Mouse (Mus musculus) heart, adult 9 months (tissue): ENCODE measurements around the gene Klhl29.

Experiments
- DNase-seq, 2 experiments: peaks; one replicate each; pipeline ENCODE4 v3.0.0; 2022; ENCODE audit warnings: low spot score in 2 of 2

Gene Klhl29

GRCm38 (mm10) chr12:5129190-5129589 is 246.3 kb downstream of the Klhl29 start:
- DNase-seq = peak; percentile 20 to 35

DNA sequence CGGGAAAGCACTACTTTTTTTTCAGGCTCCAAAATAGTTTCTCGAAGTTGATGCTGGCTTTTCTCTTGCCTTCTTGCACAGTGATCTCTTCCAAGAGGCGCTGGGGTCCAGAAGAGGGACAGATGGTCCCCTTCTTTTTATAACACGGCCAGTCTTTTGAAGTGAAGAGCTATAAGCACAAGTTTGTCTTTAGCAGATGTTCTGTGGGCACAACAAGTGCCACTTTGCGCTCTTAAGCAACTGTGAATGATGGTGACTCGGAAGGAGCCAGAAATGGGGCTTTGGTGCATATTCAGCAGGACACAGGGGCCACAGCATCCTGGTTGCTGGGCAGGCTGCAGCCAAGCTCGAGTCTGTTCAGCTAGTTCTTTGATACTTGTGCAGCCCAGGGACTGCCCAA is 249.6 kb downstream of the Klhl29 start:
- DNase-seq = no peak

GRCm38 (mm10) chr12:5122972-5123371 is 252.5 kb downstream of the Klhl29 start:
- no peak for DNase-seq

- no peak for DNase-seq
Observed at GRCm38 (mm10) chr12:5120249-5120648, 255.2 kb downstream of the Klhl29 start.

GRCm38 (mm10) chr12:5119726-5120125 is 255.8 kb downstream of the Klhl29 start:
- DNase-seq = peak; percentile 87

GRCm38 (mm10) chr12:5119286-5119685 is 256.2 kb downstream of the Klhl29 start:
- no peak for DNase-seq

DNA sequence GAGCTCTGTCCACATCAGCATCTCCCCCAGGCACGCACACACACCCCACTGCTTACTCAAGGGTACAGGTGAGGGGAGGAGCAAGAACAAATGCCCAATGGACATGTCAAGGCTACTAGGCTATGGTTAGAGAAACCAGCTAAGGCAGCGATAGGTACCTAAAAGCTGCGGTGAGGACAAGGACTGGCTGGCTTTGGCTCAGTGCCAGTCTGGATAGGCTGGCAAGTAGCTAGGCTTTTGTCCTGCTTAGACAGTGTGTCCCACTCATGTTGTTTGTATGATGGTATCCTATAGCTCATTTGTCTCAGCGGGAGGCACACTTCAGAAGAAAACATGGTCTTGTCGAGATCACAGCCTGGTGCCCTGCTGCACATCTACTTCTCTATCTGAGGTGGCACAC is 258.9 kb downstream of the Klhl29 start:
- no peak for DNase-seq

- DNase-seq = no peak
Observed at GRCm38 (mm10) chr12:5114631-5115030, 260.9 kb downstream of the Klhl29 start.

GRCm38 (mm10) chr12:5111343-5111742 is 264.1 kb downstream of the Klhl29 start:
- DNase-seq = no peak

DNA sequence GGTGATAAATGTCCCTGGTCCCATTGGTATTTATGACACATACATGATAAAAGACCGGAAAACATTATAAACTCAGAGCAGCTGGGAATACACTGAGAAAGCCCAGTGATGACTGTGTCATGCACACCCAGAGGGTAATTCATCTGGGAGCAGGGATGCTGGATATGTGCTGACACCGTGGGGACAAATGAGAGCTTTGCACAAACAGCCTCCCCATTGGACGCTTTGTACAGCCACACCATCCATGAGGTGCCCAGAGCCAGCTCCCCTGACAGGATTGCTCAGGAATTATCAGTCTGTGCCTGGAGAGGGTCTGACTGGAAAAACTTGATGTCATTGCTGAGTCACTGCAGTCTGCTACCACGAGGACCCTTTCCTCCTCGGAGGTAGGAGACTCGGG is 266.9 kb downstream of the Klhl29 start:
- DNase-seq = no peak

GRCm38 (mm10) chr12:5107795-5108194 is 267.7 kb downstream of the Klhl29 start:
- no peak for DNase-seq

- DNase-seq = no peak
Observed at GRCm38 (mm10) chr12:5104422-5105052, 270.9 kb downstream of the Klhl29 start.

GRCm38 (mm10) chr12:5101411-5102024 is 274.0 kb downstream of the Klhl29 start:
- DNase-seq = no peak

DNA sequence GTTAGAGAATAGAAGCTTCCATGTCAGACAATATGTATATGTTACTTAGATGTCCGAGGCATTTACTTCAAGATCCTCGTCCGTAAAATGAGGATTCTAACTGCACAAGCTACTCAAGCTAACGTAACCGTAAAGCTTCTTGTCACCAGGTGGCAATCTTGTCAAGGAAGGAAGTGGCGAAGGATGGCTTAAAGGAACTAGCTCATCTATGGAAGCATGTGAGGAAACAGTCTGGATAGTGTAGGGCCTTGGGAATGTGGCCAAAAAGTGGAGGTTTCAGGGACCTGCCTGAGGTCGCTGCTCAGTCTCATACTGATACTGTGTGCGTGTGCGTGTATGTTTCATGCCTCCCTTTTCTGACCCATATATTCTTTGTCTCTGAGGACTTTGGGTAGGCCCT is 275.9 kb downstream of the Klhl29 start:
- no peak for DNase-seq

- no peak for DNase-seq
Observed at GRCm38 (mm10) chr12:5088639-5089038, 286.8 kb downstream of the Klhl29 start.

- DNase-seq = peak; percentile 27 to 42
Observed at GRCm38 (mm10) chr12:5087787-5088519, 287.5 kb downstream of the Klhl29 start.

- no peak for DNase-seq
Observed at GRCm38 (mm10) chr12:5084714-5085113, 290.8 kb downstream of the Klhl29 start.

- DNase-seq = no peak
Observed at GRCm38 (mm10) chr12:5081480-5081879, 294.0 kb downstream of the Klhl29 start.

- peak; percentile 23 to 38 for DNase-seq
Observed at GRCm38 (mm10) chr12:5073191-5073590, 302.3 kb downstream of the Klhl29 start.

DNA sequence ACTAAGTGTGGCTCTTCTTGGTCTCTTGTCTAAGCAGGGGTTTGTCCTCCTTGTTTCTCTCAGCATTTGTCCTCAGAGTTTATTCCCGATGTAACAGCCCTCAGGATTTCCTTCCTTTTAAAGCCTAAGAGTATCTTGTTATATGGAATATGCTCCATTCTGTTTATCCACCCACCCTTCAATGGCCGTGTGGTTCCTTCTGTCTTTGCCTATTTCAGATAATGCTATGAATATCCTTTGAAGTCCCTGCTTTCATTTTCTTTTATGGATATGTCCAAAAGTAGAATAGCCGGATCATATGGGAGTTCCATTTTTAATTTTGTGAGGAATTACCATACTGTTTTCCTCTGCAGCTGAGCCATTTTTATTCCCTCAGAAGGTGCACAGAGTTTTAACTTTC is 305.4 kb downstream of the Klhl29 start:
- DNase-seq = no peak

DNA sequence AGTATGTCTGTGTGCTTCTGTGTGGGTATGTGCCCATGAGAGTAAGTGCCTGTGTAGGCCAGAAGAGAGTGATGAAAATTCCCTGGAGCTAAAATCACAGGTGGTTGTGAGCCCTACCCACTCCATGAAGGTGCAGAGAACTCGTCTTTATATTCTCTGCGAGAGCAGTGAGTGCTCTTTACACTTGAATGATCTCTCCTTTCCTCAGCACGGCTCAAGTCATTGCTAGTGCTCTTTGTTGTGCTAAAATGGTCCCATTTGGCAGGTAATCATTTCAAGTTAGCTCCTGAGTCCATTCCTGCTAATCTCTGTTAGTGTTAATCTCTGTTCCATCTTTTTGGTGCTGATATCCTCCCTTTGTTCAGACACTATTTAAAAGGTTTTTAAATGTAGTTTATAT is 307.9 kb downstream of the Klhl29 start:
- DNase-seq = no peak

- DNase-seq = no peak
Observed at GRCm38 (mm10) chr12:5048104-5048503, 327.4 kb downstream of the Klhl29 start.

GRCm38 (mm10) chr12:5044141-5044540 is 331.3 kb downstream of the Klhl29 start:
- DNase-seq = no peak
